Mouse (Mus musculus): Measurements from ENCODE around the gene Herc2. TPM values are rescaled to one million over a fixed set of nuclear protein-coding genes. Genes with fewer than 3 reads are reported as not detected.

Gene Herc2
- polyA plus RNA-seq, 1 experiment from 2014 or later = 22.3 TPM

- ATAC-seq (ENCODE audit: low read depth) = peak; percentile 95
- H3K9me3 ChIP-seq (ENCODE audit: control insufficient read depth, low read length) = no peaks in the 10 kb centered on the region
These were observed 30.7 kb upstream of the Herc2 start for GRCm38 (mm10) chr7:56018972-56019929.

GRCm38 (mm10) chr7:56019930-56020253 is 30.1 kb upstream of the Herc2 start, which contains the start of gene Nipa1:
Gene Nipa1, minus strand, starts transcription at chr7:56019954.
- Histone ChIP-seq H3K27ac (ENCODE audit: low read length) (peak within 1 kb of the TSS; percentile 51), H3K9ac (ENCODE audit: low read length) (peak within 1 kb of the TSS; percentile 82), H3K4me1 (replicated peaks; ENCODE audit: control insufficient read depth, insufficient read depth, low read length) (0 out of 2 replicates have a peak, but pooled peaks cover 6% of the 10 kb centered on the region), H3K36me3 (ENCODE audit: control insufficient read depth, insufficient read depth, low read length) (no peaks in the 10 kb centered on the region), H3K4me2 (ENCODE audit: low read depth, low read length) (peak within 1 kb of the TSS; percentile 76), H3K27me3 (ENCODE audit: control insufficient read depth, insufficient read depth, low read depth, low read length) (no peaks in the 10 kb centered on the region), H3K9me3 (ENCODE audit: control insufficient read depth, low read length) (no peaks in the 10 kb centered on the region), H3K4me3 (ENCODE audit: low read length) (peak within 1 kb of the TSS; percentile 70)
- 37% methylated on average over 3 of the region's 3 CpGs for WGBS
- no peak for ATAC-seq (ENCODE audit: low read depth)

More at GRCm38 (mm10) chr7:56018972-56019929, 30.7 kb upstream of the Herc2 start:
- Histone ChIP-seq H3K4me2 (ENCODE audit: low read depth, low read length) (peak overlapping the region; percentile 76), H3K27ac (ENCODE audit: low read length) (peak overlapping the region; percentile 51), H3K4me3 (ENCODE audit: low read length) (peak overlapping the region; percentile 70), H3K4me1 (replicated peaks; ENCODE audit: control insufficient read depth, insufficient read depth, low read length) (0 out of 2 replicates have a peak, but pooled peaks cover 6% of the 10 kb centered on the region), H3K9ac (ENCODE audit: low read length) (peak overlapping the region; percentile 82), H3K36me3 (ENCODE audit: control insufficient read depth, insufficient read depth, low read length) (no peaks in the 10 kb centered on the region), H3K27me3 (ENCODE audit: control insufficient read depth, insufficient read depth, low read depth, low read length) (no peaks in the 10 kb centered on the region)
- under 1% methylated on average over 58 of the region's 71 CpGs for WGBS

GRCm38 (mm10) chr7:56023586-56023985 is 26.4 kb upstream of the Herc2 start:
- H3K9me3 ChIP-seq (ENCODE audit: control insufficient read depth, low read length) = no peaks in the 10 kb centered on the region
- 0 out of 2 replicates have a peak, but pooled peaks cover under 1% of the 10 kb centered on the region for H3K4me1 ChIP-seq (replicated peaks; ENCODE audit: control insufficient read depth, insufficient read depth, low read length)
- H3K4me2 ChIP-seq (ENCODE audit: low read depth, low read length) = no peak overlapping the region
- 85% methylated on average over 3 of the region's 3 CpGs for WGBS
- no peak for ATAC-seq (ENCODE audit: low read depth)
- H3K36me3 ChIP-seq (ENCODE audit: control insufficient read depth, insufficient read depth, low read length) = no peaks in the 10 kb centered on the region
- H3K4me3 ChIP-seq (ENCODE audit: low read length) = no peak overlapping the region
- H3K27ac ChIP-seq (ENCODE audit: low read length) = no peak overlapping the region
- no peak overlapping the region for H3K9ac ChIP-seq (ENCODE audit: low read length)
- no peaks in the 10 kb centered on the region for H3K27me3 ChIP-seq (ENCODE audit: control insufficient read depth, insufficient read depth, low read depth, low read length)

GRCm38 (mm10) chr7:56042353-56042752 is 7.6 kb upstream of the Herc2 start:
- Histone ChIP-seq H3K9ac (ENCODE audit: low read length) (no peak overlapping the region), H3K27me3 (ENCODE audit: control insufficient read depth, insufficient read depth, low read depth, low read length) (no peaks in the 10 kb centered on the region), H3K4me3 (ENCODE audit: low read length) (no peak overlapping the region), H3K4me1 (replicated peaks; ENCODE audit: control insufficient read depth, insufficient read depth, low read length) (no peaks in the 10 kb centered on the region), H3K36me3 (ENCODE audit: control insufficient read depth, insufficient read depth, low read length) (no peaks in the 10 kb centered on the region), H3K9me3 (ENCODE audit: control insufficient read depth, low read length) (no peaks in the 10 kb centered on the region), H3K27ac (ENCODE audit: low read length) (no peak overlapping the region), H3K4me2 (ENCODE audit: low read depth, low read length) (no peak overlapping the region)
- WGBS = 13% methylated on average over 5 of the region's 5 CpGs
- ATAC-seq (ENCODE audit: low read depth) = no peak

- 58% methylated on average over 4 of the region's 4 CpGs for WGBS
- H3K36me3 ChIP-seq (ENCODE audit: control insufficient read depth, insufficient read depth, low read length) = no peaks in the 10 kb centered on the region
- H3K27me3 ChIP-seq (ENCODE audit: control insufficient read depth, insufficient read depth, low read depth, low read length) = no peaks in the 10 kb centered on the region
- H3K27ac ChIP-seq (ENCODE audit: low read length) = no peak overlapping the region
- no peaks in the 10 kb centered on the region for H3K9me3 ChIP-seq (ENCODE audit: control insufficient read depth, low read length)
- H3K4me3 ChIP-seq (ENCODE audit: low read length) = no peak overlapping the region
- H3K9ac ChIP-seq (ENCODE audit: low read length) = no peak overlapping the region
- ATAC-seq (ENCODE audit: low read depth) = no peak
- no peak overlapping the region for H3K4me2 ChIP-seq (ENCODE audit: low read depth, low read length)
- H3K4me1 ChIP-seq (replicated peaks; ENCODE audit: control insufficient read depth, insufficient read depth, low read length) = no peaks in the 10 kb centered on the region
These were observed 6.3 kb upstream of the Herc2 start for GRCm38 (mm10) chr7:56043577-56044266.

GRCm38 (mm10) chr7:56044267-56044629 is 5.7 kb upstream of the Herc2 start:
- Histone ChIP-seq H3K36me3 (ENCODE audit: control insufficient read depth, insufficient read depth, low read length) (no peaks in the 10 kb centered on the region), H3K27me3 (ENCODE audit: control insufficient read depth, insufficient read depth, low read depth, low read length) (no peaks in the 10 kb centered on the region), H3K4me3 (ENCODE audit: low read length) (no peak overlapping the region), H3K4me1 (replicated peaks; ENCODE audit: control insufficient read depth, insufficient read depth, low read length) (no peaks in the 10 kb centered on the region), H3K4me2 (ENCODE audit: low read depth, low read length) (no peak overlapping the region), H3K9me3 (ENCODE audit: control insufficient read depth, low read length) (no peaks in the 10 kb centered on the region), H3K27ac (ENCODE audit: low read length) (no peak overlapping the region), H3K9ac (ENCODE audit: low read length) (no peak overlapping the region)
- ATAC-seq (ENCODE audit: low read depth) = no peak
- 80% methylated on average over 3 of the region's 3 CpGs for WGBS

- Histone ChIP-seq H3K36me3 (ENCODE audit: control insufficient read depth, insufficient read depth, low read length) (no peaks in the 10 kb centered on the region), H3K9ac (ENCODE audit: low read length) (no peak overlapping the region), H3K4me2 (ENCODE audit: low read depth, low read length) (no peak overlapping the region), H3K27ac (ENCODE audit: low read length) (no peak overlapping the region), H3K9me3 (ENCODE audit: control insufficient read depth, low read length) (no peaks in the 10 kb centered on the region), H3K27me3 (ENCODE audit: control insufficient read depth, insufficient read depth, low read depth, low read length) (no peaks in the 10 kb centered on the region), H3K4me3 (ENCODE audit: low read length) (no peak overlapping the region), H3K4me1 (replicated peaks; ENCODE audit: control insufficient read depth, insufficient read depth, low read length) (peaks cover 5% of the 10 kb centered on the region)
- no peak for ATAC-seq (ENCODE audit: low read depth)
- 64% methylated on average over 1 of the region's 1 CpGs for WGBS
These were observed 2.8 kb upstream of the Herc2 start for GRCm38 (mm10) chr7:56047178-56047577.

GRCm38 (mm10) chr7:56050487-56050911 is 503 bp downstream of the Herc2 start:
- H3K4me1 ChIP-seq (replicated peaks; ENCODE audit: control insufficient read depth, insufficient read depth, low read length) = peaks cover 5% of the 10 kb centered on the region
- WGBS = under 1% methylated on average over 18 of the region's 18 CpGs
- peak overlapping the region; percentile 67 for H3K4me2 ChIP-seq (ENCODE audit: low read depth, low read length)
- peak; percentile 34 for ATAC-seq (ENCODE audit: low read depth)
- H3K27ac ChIP-seq (ENCODE audit: low read length) = peak overlapping the region; percentile 93
- H3K4me3 ChIP-seq (ENCODE audit: low read length) = peak overlapping the region; percentile 89
- H3K9me3 ChIP-seq (ENCODE audit: control insufficient read depth, low read length) = no peaks in the 10 kb centered on the region
- H3K36me3 ChIP-seq (ENCODE audit: control insufficient read depth, insufficient read depth, low read length) = no peaks in the 10 kb centered on the region
- peak overlapping the region; percentile 84 for H3K9ac ChIP-seq (ENCODE audit: low read length)
- no peaks in the 10 kb centered on the region for H3K27me3 ChIP-seq (ENCODE audit: control insufficient read depth, insufficient read depth, low read depth, low read length)

GRCm38 (mm10) chr7:56052996-56053395 is 3.0 kb downstream of the Herc2 start:
- no peak overlapping the region for H3K4me2 ChIP-seq (ENCODE audit: low read depth, low read length)
- no peaks in the 10 kb centered on the region for H3K9me3 ChIP-seq (ENCODE audit: control insufficient read depth, low read length)
- no peak for ATAC-seq (ENCODE audit: low read depth)
- H3K9ac ChIP-seq (ENCODE audit: low read length) = no peak overlapping the region
- H3K27me3 ChIP-seq (ENCODE audit: control insufficient read depth, insufficient read depth, low read depth, low read length) = no peaks in the 10 kb centered on the region
- peaks cover 5% of the 10 kb centered on the region for H3K4me1 ChIP-seq (replicated peaks; ENCODE audit: control insufficient read depth, insufficient read depth, low read length)
- H3K27ac ChIP-seq (ENCODE audit: low read length) = no peak overlapping the region
- no peak overlapping the region for H3K4me3 ChIP-seq (ENCODE audit: low read length)
- H3K36me3 ChIP-seq (ENCODE audit: control insufficient read depth, insufficient read depth, low read length) = peaks cover 5% of the 10 kb centered on the region; the same call in 1 of the 2 replicates
